9 mouse cellular contexts compared by ENCODE assay signal in genomic region chr4:109147278-109148038, GRCm38 (mm10). TPM values are rescaled to one million over a fixed set of nuclear protein-coding genes. Genes with fewer than 3 reads are reported as not detected.
DNase-seq lines count a peak whose midpoint lies in the region; ATAC-seq and TF ChIP-seq lines count a peak whose summit lies in the region.
"Had no signal": no experiment of that assay in that cellular context is flagged by ENCODE, and none has a peak within 500 bp of the region (broad histone marks: within the 10 kb centered on the region; RNA-seq: fewer than 3 reads in every experiment).

No protein-coding gene starts in this region.

- H3K9me3 ChIP-seq in forebrain, embryonic 14.5 days (replicated peaks; ENCODE audit: control insufficient read depth, low read length), result no peaks in the 10 kb centered on the region
- no peaks in the 10 kb centered on the region for H3K9me3 ChIP-seq in hindbrain, embryonic 14.5 days (ENCODE audit: control insufficient read depth, low read length)
- H3K9me3 ChIP-seq in midbrain, embryonic 11.5 days (ENCODE audit: control insufficient read depth, low read length), result no peaks in the 10 kb centered on the region

- TF ChIP-seq CTCF in spleen, adult 2 months (IDR thresholded peaks at IDR 0.05; ENCODE audit: extremely low read depth, insufficient read depth, insufficient read length, insufficient replicate concordance), result peak; percentile 55; the same call in 1 of the 2 replicates

- H3K9ac ChIP-seq in forebrain, embryonic 14.5 days (ENCODE audit: low read length), result no peak overlapping the region
- no peak overlapping the region for H3K9ac ChIP-seq in hindbrain, embryonic 14.5 days
- no peak overlapping the region for H3K9ac ChIP-seq in midbrain, embryonic 11.5 days (ENCODE audit: low read length)

- no peaks in the 10 kb centered on the region for H3K36me3 ChIP-seq in forebrain, embryonic 14.5 days (ENCODE audit: control insufficient read depth, insufficient read depth, low read length)
- no peaks in the 10 kb centered on the region for H3K36me3 ChIP-seq in hindbrain, embryonic 14.5 days (replicated peaks; ENCODE audit: control insufficient read depth, insufficient read depth)
- H3K36me3 ChIP-seq in midbrain, embryonic 11.5 days (ENCODE audit: control insufficient read depth, insufficient read depth, low read length), result no peaks in the 10 kb centered on the region
- no peaks in the 10 kb centered on the region for H3K36me3 ChIP-seq in spleen, adult 2 months (ENCODE audit: control insufficient read depth, insufficient read depth, low read length)

- no peak overlapping the region for H3K27ac ChIP-seq in forebrain, embryonic 14.5 days (ENCODE audit: low read depth, low read length)
- H3K27ac ChIP-seq in hindbrain, embryonic 14.5 days, result 0 out of 2 replicates have a peak overlapping the region, but pooled peaks have one; percentile 6
- no peak overlapping the region for H3K27ac ChIP-seq in midbrain, embryonic 11.5 days (ENCODE audit: low read depth, low read length)
- no peak overlapping the region for H3K27ac ChIP-seq in spleen, adult 2 months (ENCODE audit: insufficient read depth, low read length)

- H3K4me2 ChIP-seq in forebrain, embryonic 14.5 days (ENCODE audit: low read length), result no peak overlapping the region
- no peak overlapping the region for H3K4me2 ChIP-seq in hindbrain, embryonic 14.5 days (replicated peaks)
- no peak overlapping the region for H3K4me2 ChIP-seq in midbrain, embryonic 11.5 days

- WGBS in forebrain, embryonic 14.5 days, result 64% methylated on average over 11 of the region's 11 CpGs
- 59% methylated on average over 11 of the region's 11 CpGs for WGBS in hindbrain, embryonic 14.5 days
- WGBS in midbrain, embryonic 11.5 days, result 60% methylated on average over 11 of the region's 11 CpGs
- WGBS in spleen, adult 2 months, result 54% methylated on average over 11 of the region's 11 CpGs

- H3K4me1 ChIP-seq in forebrain, embryonic 14.5 days (ENCODE audit: control insufficient read depth, insufficient read depth, low read length), result no peaks in the 10 kb centered on the region
- no peaks in the 10 kb centered on the region for H3K4me1 ChIP-seq in hindbrain, embryonic 14.5 days (replicated peaks; ENCODE audit: control insufficient read depth, insufficient read depth, low read length)
- H3K4me1 ChIP-seq in midbrain, embryonic 11.5 days (ENCODE audit: control insufficient read depth, insufficient read depth, low read length), result no peaks in the 10 kb centered on the region
- no peaks in the 10 kb centered on the region for H3K4me1 ChIP-seq in spleen, adult 2 months (ENCODE audit: control insufficient read depth, insufficient read depth, insufficient read length)

- peak; percentile 55; the same call in 1 of the 2 replicates for ATAC-seq in forebrain, embryonic 14.5 days
- no peak for ATAC-seq in hindbrain, embryonic 14.5 days (ENCODE audit: low FRiP score)
- ATAC-seq in midbrain, embryonic 11.5 days (ENCODE audit: low FRiP score), result no peak

- TF ChIP-seq POLR2A in spleen, adult 2 months (IDR thresholded peaks at IDR 0.05; ENCODE audit: low read depth, low read length), result no peak

- peak; percentile 18 for DNase-seq in ovary, adult 18-20 months (ENCODE audit: low spot score)
- no peak for DNase-seq in ovary, postnatal 10 days (ENCODE audit: low spot score)
- DNase-seq in c-Kit-positive CD71-positive TER-119-negative erythroid progenitor cells, embryonic 14.5 days (ENCODE audit: low read depth), result peak; percentile 25
- peak; percentile 73 for DNase-seq in forebrain, embryonic 14.5 days (ENCODE audit: low spot score)
- DNase-seq in hindbrain, embryonic 14.5 days (ENCODE audit: low spot score), result peak; percentile 78
- DNase-seq in left cerebral cortex, postnatal 4 days, result peak; percentile 27
- peak; percentile 91 for DNase-seq in midbrain, embryonic 11.5 days (ENCODE audit: low spot score, missing footprints)
- DNase-seq in spleen, adult 2 months (ENCODE audit: low read depth in 1 of 2, low spot score in 2 of 2), result peak in 1 of 2 experiments; percentile 36

- no peak overlapping the region for H3K4me3 ChIP-seq in forebrain, embryonic 14.5 days (ENCODE audit: low read depth, low read length)
- no peak overlapping the region for H3K4me3 ChIP-seq in hindbrain, embryonic 14.5 days (replicated peaks; ENCODE audit: low read length)
- H3K4me3 ChIP-seq in midbrain, embryonic 11.5 days (ENCODE audit: low read depth, low read length), result no peak overlapping the region
- no peak overlapping the region for H3K4me3 ChIP-seq in spleen, adult 2 months (ENCODE audit: extremely low read depth, insufficient read depth, insufficient read length)
- H3K4me3 ChIP-seq: erythroblast, embryonic 14.5 days had no signal

- no peaks in the 10 kb centered on the region for H3K27me3 ChIP-seq in forebrain, embryonic 14.5 days (replicated peaks; ENCODE audit: control insufficient read depth, insufficient read depth, low read length)
- no peaks in the 10 kb centered on the region for H3K27me3 ChIP-seq in hindbrain, embryonic 14.5 days (ENCODE audit: control insufficient read depth, insufficient read depth, low read length)
- no peaks in the 10 kb centered on the region for H3K27me3 ChIP-seq in midbrain, embryonic 11.5 days (ENCODE audit: control insufficient read depth, insufficient read depth, low read length)
- H3K27me3 ChIP-seq in spleen, adult 2 months (ENCODE audit: control insufficient read depth, insufficient read depth, low read length), result no peaks in the 10 kb centered on the region

- intact Hi-C loops in left cerebral cortex, postnatal 4 days (cut with DNase I), result no loop called here

RNA-seq across cellular contexts. Expression of gene Osbpl9, which starts 54.6 kb away (rescaled TPM):
- polyA plus RNA-seq in forebrain, embryonic 14.5 days (2014; fragmentation: Nextera tagmentation; extraction: Ambion mirVana), result 75.3 and 88.2 TPM in 2 replicates
- 79.8 and 89.2 TPM in 2 replicates for polyA plus RNA-seq in hindbrain, embryonic 14.5 days (2014; fragmentation: Nextera tagmentation; extraction: Ambion mirVana)
- total RNA-seq in left cerebral cortex, postnatal 4 days (2021), result 10 to 100 TPM; 66.6 to 81.4 TPM
- 75.8 and 78.8 TPM in 2 replicates for polyA plus RNA-seq in midbrain, embryonic 11.5 days (2014; fragmentation: Nextera tagmentation; extraction: Ambion mirVana)
- 63.5 and 67.8 TPM in 2 replicates for polyA plus RNA-seq in spleen, adult 2 months (2012; rRNA removed)
